Mouse (Mus musculus): Measurements from ENCODE around the gene Ifit1bl1.
"Not testable (repeated sequence)": the region's sequence is repeated elsewhere in the genome, so short reads cannot be mapped to it uniquely, and the experiment has no call there.

The Ifit1bl1 gene

GRCm38 (mm10) chr19:34587898-34588692, 13.7 kb downstream of the Ifit1bl1 start:
- DNase-seq = not testable (repeated sequence)

- not testable (repeated sequence) for DNase-seq
Measured at GRCm38 (mm10) chr19:34585740-34586458, 15.9 kb downstream of the Ifit1bl1 start.

- DNase-seq = not testable (repeated sequence)
Measured at GRCm38 (mm10) chr19:34583126-34583766, 18.5 kb downstream of the Ifit1bl1 start, which contains the start of gene Ifit3. Gene Ifit3, plus strand, starts transcription at chr19:34583531.

GRCm38 (mm10) chr19:34582696-34583095, 19.1 kb downstream of the Ifit1bl1 start:
- DNase-seq = not testable (repeated sequence)

GRCm38 (mm10) chr19:34577121-34577520, 24.6 kb downstream of the Ifit1bl1 start:
- DNase-seq = no peak

GRCm38 (mm10) chr19:34573650-34574049, 28.1 kb downstream of the Ifit1bl1 start:
- DNase-seq = no peak

GRCm38 (mm10) chr19:34571080-34571479, 30.7 kb downstream of the Ifit1bl1 start:
- DNase-seq = no peak

- no peak for DNase-seq
Measured at GRCm38 (mm10) chr19:34569896-34570476, 31.8 kb downstream of the Ifit1bl1 start.

- DNase-seq = no peak
Measured at GRCm38 (mm10) chr19:34568988-34569895, 32.5 kb downstream of the Ifit1bl1 start.

GRCm38 (mm10) chr19:34566178-34566784, 35.5 kb downstream of the Ifit1bl1 start:
- no peak for DNase-seq

- DNase-seq = no peak
Measured at GRCm38 (mm10) chr19:34562556-34562955, 39.2 kb downstream of the Ifit1bl1 start.

GRCm38 (mm10) chr19:34556621-34557020, 45.1 kb downstream of the Ifit1bl1 start:
- DNase-seq = no peak

- DNase-seq = no peak
Measured at GRCm38 (mm10) chr19:34554061-34554460, 47.7 kb downstream of the Ifit1bl1 start.

- DNase-seq = no peak
Measured at GRCm38 (mm10) chr19:34553522-34553921, 48.2 kb downstream of the Ifit1bl1 start.

- DNase-seq = no peak
Measured at GRCm38 (mm10) chr19:34553021-34553420, 48.7 kb downstream of the Ifit1bl1 start.

- no peak for DNase-seq
Measured at GRCm38 (mm10) chr19:34551981-34552380, 49.8 kb downstream of the Ifit1bl1 start.

- DNase-seq = peak; percentile 33
Measured at GRCm38 (mm10) chr19:34550534-34551223, 51.1 kb downstream of the Ifit1bl1 start, which contains the start of gene Ifit2. Gene Ifit2, plus strand, starts transcription at chr19:34550694.

GRCm38 (mm10) chr19:34550205-34550533, 51.6 kb downstream of the Ifit1bl1 start:
- DNase-seq = no peak

GRCm38 (mm10) chr19:34547976-34548375, 53.8 kb downstream of the Ifit1bl1 start:
- DNase-seq = peak; percentile 30

GRCm38 (mm10) chr19:34546211-34546610, 55.5 kb downstream of the Ifit1bl1 start:
- DNase-seq = no peak

Measured in cerebellum, adult 11 months (tissue).